Mouse (Mus musculus): ENCODE data around the gene Pgap2. TPM values are rescaled to one million over a fixed set of nuclear protein-coding genes. Genes with fewer than 3 reads are reported as not detected.
A peak's percentile ranks its signal among the peaks of the same experiment; 100 is the strongest.

The Pgap2 gene
- polyA plus RNA-seq (2012; rRNA removed): 304 and 321 TPM in 2 replicates

DNA sequence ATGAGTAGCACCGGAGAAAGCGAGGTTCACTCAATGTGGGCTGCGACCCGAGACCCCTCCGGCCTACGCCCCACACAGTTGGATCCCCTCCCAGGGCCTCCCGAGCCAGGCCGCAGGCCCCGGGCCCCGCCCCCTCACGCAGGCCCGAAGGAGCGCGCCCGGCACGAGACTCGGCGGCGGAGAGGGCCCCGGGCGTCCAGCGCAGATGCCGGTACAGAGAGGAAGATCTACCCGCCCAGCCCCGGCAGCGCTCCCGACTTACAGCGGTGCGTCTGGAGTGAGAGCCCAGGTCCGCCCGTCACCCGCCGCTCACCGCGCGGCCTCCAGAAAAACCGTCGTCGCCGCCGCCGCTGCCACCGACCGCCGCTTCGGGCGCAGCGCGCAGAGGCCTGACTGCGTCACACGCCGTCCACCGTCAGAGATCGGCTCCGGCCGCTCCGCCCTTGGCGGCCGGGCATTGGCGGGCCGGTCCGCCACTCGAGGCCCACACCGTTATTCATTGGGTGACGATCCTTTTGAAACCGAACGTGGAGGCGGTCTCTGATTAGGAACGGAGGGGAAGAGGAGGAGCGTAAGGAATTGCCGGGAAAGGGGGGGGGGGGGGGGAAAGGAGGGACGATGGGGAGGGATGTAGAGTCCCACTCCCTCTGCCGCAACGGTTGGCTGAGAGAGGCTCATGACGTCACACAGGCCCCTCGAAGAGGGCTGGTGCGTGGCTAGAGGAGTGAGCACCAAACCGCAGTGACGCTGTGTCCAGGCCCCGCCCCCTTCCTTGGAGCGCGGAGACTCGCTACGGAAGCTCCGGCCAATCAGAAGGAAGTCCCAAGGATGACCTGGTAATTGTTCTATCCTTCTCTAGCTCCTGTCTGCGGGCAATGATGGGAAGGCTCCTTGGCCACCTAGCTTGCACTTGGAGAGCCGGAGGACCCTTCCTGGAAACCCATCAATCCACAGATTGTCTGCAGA is at the start of gene Pgap2, which contains the start of gene Nup98:
Gene Pgap2 (plus strand): TSS at position 453 of the 966 bp plus-strand sequence.
Gene Nup98 (minus strand): TSS at position 421 of the 966 bp plus-strand sequence.
- H3K4me1 ChIP-seq (ENCODE audit: control insufficient read depth, insufficient read depth, low read length): no peaks in the 10 kb centered on the region
- H3K4me3 ChIP-seq (ENCODE audit: control insufficient read depth, low read depth, low read length): peak within 1 kb of the TSS; percentile 100
- H3K36me3 ChIP-seq (ENCODE audit: control insufficient read depth, insufficient read depth, low read length): no peaks in the 10 kb centered on the region
- TF ChIP-seq POLR2A (IDR thresholded peaks at IDR 0.05; ENCODE audit: control insufficient read depth, low read depth, low read length) (peak; percentile 80), CTCF (IDR thresholded peaks at IDR 0.05; ENCODE audit: control insufficient read depth, insufficient read depth, insufficient replicate concordance, low read depth, low read length) (0 out of 2 replicates have a peak, but pooled peaks have one; percentile 7)
- no peaks in the 10 kb centered on the region for H3K27me3 ChIP-seq (ENCODE audit: control insufficient read depth, insufficient read depth, low read length)
- H3K27ac ChIP-seq (ENCODE audit: control insufficient read depth, insufficient read depth, low read depth, low read length): peak within 1 kb of the TSS; percentile 96

DNA sequence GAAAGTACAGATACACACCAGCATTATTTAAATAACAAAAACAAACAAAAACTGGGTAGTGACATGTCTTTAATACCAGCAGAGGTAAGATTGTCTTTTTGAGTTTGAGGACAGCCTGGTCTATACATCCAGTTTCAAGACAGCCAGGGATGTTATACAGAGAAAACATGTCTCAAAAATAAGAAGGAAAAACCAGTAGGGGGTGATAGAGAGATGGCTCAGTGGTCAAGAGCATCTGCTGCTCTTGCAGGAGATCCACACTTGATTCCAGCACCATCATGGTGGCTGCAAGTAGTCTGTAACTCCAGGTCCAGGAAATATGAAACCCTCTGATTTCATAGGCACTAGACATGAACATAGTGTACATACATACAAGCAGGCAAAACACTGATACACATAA is 39.7 kb upstream of the Pgap2 start:
- Histone ChIP-seq H3K36me3 (ENCODE audit: control insufficient read depth, insufficient read depth, low read length) (no peaks in the 10 kb centered on the region; the same call in 1 of the 2 replicates), H3K4me3 (ENCODE audit: control insufficient read depth, low read depth, low read length) (no peak overlapping the region), H3K27ac (ENCODE audit: control insufficient read depth, insufficient read depth, low read depth, low read length) (no peak overlapping the region), H3K4me1 (ENCODE audit: control insufficient read depth, insufficient read depth, low read length) (no peaks in the 10 kb centered on the region), H3K27me3 (ENCODE audit: control insufficient read depth, insufficient read depth, low read length) (no peaks in the 10 kb centered on the region)
- TF ChIP-seq CTCF (IDR thresholded peaks at IDR 0.05; ENCODE audit: control insufficient read depth, insufficient read depth, insufficient replicate concordance, low read depth, low read length) (no peak), POLR2A (IDR thresholded peaks at IDR 0.05; ENCODE audit: control insufficient read depth, low read depth, low read length) (no peak)

DNA sequence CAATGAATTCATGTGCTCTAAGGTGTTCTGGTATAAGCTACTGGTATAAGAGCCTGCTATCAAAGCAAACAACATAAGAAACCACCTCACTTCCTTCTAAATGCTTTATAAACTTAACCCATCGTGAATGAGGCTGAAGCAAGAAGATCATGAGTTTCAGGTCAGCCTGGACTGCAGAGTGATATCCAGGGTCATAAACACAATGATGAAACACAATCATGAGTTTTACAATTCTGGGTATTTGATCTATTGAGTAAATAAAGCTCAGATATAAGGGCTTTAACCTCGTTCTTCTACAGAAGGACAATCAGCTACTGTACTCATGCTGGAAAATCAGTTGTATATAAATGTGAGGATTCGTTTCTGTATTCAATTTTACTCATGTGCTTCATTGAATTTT is 26.2 kb upstream of the Pgap2 start:
- H3K4me1 ChIP-seq (ENCODE audit: control insufficient read depth, insufficient read depth, low read length): no peaks in the 10 kb centered on the region
- no peak overlapping the region for H3K27ac ChIP-seq (ENCODE audit: control insufficient read depth, insufficient read depth, low read depth, low read length)
- no peaks in the 10 kb centered on the region for H3K27me3 ChIP-seq (ENCODE audit: control insufficient read depth, insufficient read depth, low read length)
- peaks cover 2% of the 10 kb centered on the region; the same call in 1 of the 2 replicates for H3K36me3 ChIP-seq (ENCODE audit: control insufficient read depth, insufficient read depth, low read length)
- TF ChIP-seq CTCF (IDR thresholded peaks at IDR 0.05; ENCODE audit: control insufficient read depth, insufficient read depth, insufficient replicate concordance, low read depth, low read length): no peak
- no peak for TF ChIP-seq POLR2A (IDR thresholded peaks at IDR 0.05; ENCODE audit: control insufficient read depth, low read depth, low read length)
- H3K4me3 ChIP-seq (ENCODE audit: control insufficient read depth, low read depth, low read length): no peak overlapping the region

DNA sequence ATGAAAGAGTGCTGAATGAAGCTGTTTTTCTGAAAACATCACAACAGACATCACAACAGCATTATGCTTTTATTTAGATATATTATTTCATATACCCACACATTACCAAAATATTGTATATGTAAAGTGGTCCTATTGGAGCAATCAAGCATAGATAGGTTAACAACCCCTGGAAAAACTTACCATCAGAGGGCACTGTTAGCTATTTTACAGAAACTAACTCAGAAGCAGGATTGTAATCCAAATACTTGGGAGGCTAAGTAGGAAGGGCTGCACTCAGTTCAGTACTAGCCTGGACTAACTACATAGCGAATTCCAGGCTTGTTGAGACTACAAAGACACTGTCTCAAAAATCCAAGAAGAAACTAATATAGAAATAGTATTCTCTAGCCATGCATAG is 17.7 kb upstream of the Pgap2 start:
- no peak overlapping the region for H3K27ac ChIP-seq (ENCODE audit: control insufficient read depth, insufficient read depth, low read depth, low read length)
- no peaks in the 10 kb centered on the region for H3K27me3 ChIP-seq (ENCODE audit: control insufficient read depth, insufficient read depth, low read length)
- TF ChIP-seq POLR2A (IDR thresholded peaks at IDR 0.05; ENCODE audit: control insufficient read depth, low read depth, low read length) (no peak), CTCF (IDR thresholded peaks at IDR 0.05; ENCODE audit: control insufficient read depth, insufficient read depth, insufficient replicate concordance, low read depth, low read length) (no peak)
- no peaks in the 10 kb centered on the region for H3K4me1 ChIP-seq (ENCODE audit: control insufficient read depth, insufficient read depth, low read length)
- H3K36me3 ChIP-seq (ENCODE audit: control insufficient read depth, insufficient read depth, low read length): no peaks in the 10 kb centered on the region
- H3K4me3 ChIP-seq (ENCODE audit: control insufficient read depth, low read depth, low read length): no peak overlapping the region

DNA sequence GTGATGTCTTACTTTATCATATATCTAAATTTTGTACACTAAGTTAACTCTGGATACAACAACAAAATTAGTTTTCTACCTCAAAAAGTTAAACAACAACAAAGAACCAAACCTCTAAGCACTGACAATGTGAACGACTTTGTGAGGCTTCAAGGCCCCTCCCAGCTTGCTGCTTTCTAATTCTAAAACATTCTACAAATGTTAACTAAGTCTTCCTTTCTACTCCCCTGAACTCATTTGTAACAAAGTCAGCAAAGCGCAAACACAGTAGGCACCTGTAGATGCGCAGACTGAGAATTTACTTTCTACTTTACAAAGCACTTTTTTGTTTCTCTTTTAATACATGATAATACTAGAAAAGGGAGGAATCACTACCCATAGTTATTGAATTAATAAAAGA is 9.4 kb upstream of the Pgap2 start:
- no peak for TF ChIP-seq CTCF (IDR thresholded peaks at IDR 0.05; ENCODE audit: control insufficient read depth, insufficient read depth, insufficient replicate concordance, low read depth, low read length)
- no peak for TF ChIP-seq POLR2A (IDR thresholded peaks at IDR 0.05; ENCODE audit: control insufficient read depth, low read depth, low read length)
- no peak overlapping the region for H3K4me3 ChIP-seq (ENCODE audit: control insufficient read depth, low read depth, low read length)
- H3K27me3 ChIP-seq (ENCODE audit: control insufficient read depth, insufficient read depth, low read length): no peaks in the 10 kb centered on the region
- H3K36me3 ChIP-seq (ENCODE audit: control insufficient read depth, insufficient read depth, low read length): no peaks in the 10 kb centered on the region
- no peak overlapping the region for H3K27ac ChIP-seq (ENCODE audit: control insufficient read depth, insufficient read depth, low read depth, low read length)
- no peaks in the 10 kb centered on the region; the same call in 1 of the 2 replicates for H3K4me1 ChIP-seq (ENCODE audit: control insufficient read depth, insufficient read depth, low read length)

DNA sequence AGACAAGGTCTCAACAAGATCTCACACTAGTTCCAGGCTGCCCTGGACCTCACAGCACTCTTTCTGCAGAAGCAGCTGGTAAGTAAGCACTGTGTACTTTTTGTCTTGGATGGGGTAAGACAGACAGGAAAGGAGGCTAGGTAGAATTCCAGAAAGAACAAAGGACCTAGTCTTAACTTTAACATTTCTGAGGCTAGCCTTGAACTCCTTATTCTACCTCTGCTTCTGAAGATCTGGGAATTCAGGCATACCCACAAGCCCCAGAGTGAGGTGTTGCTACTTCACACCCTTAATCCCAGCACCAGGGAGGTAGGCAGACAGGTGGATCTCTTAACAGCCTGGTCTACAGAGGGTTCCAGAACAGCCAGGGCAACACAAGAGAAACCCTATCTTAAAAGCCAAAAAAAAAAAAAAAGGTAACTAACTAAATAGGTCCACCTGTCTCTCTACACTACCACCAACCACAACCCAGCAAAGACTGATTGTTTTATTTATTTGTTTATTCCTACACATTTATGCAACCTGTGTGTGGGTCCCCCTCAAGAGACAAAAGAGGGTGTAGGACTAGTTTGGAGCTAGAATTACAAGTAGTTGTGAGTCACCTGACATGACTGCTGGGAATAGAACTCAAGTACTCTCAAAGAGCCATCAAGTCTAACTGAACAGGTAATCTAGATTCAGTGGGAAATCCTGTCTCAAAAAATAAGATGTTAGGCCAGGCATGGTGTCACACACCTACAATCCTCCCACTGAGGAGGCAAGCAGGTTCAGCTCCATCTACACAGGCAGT is 8.8 kb upstream of the Pgap2 start:
- Histone ChIP-seq H3K27ac (ENCODE audit: control insufficient read depth, insufficient read depth, low read depth, low read length) (no peak overlapping the region), H3K4me1 (ENCODE audit: control insufficient read depth, insufficient read depth, low read length) (no peaks in the 10 kb centered on the region; the same call in 1 of the 2 replicates), H3K36me3 (ENCODE audit: control insufficient read depth, insufficient read depth, low read length) (no peaks in the 10 kb centered on the region), H3K4me3 (ENCODE audit: control insufficient read depth, low read depth, low read length) (no peak overlapping the region), H3K27me3 (ENCODE audit: control insufficient read depth, insufficient read depth, low read length) (no peaks in the 10 kb centered on the region)
- no peak for TF ChIP-seq POLR2A (IDR thresholded peaks at IDR 0.05; ENCODE audit: control insufficient read depth, low read depth, low read length)
